In the genomic region with DNA sequence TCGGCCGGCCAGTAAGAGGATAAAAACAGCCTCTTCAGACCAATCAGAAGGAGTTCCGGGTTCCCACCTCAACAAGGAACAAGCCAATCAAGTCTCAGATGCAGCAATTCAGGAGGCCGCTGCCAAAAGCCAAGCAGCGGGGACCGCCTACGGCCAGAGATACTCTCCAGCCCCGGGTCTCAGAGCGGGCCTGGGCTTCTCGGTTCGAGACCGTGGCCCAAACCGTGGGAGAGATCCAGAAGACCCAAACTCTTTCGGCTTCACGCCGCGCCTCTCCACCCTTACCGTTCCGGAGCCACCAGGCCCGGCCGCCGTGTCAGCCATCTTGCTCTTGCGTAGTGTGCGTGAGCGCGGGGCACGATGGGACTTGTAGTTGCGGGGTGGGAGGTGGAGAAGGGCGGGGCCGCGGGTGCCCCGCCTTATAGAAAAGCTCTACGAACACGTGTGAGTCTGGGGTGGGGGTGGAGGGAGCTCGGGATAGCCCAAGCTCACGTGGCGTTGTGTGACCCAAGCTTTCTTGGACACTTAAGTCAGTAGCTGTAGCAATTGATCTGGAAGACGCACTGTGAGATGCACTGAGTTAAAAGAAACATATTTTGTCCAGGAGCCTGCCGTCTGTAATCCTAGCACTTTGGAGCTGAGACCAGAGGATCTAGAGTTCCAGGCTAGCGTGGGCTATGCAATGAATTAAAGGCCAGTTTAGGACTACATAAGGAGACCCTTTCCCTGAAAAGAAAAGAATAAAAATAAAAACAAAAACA, we compare ENCODE assay signal across 8 mouse cellular contexts. TPM values are rescaled to one million over a fixed set of nuclear protein-coding genes. Genes with fewer than 3 reads are reported as not detected.
A peak's percentile ranks its signal among the peaks of the same experiment; 100 is the strongest.
DNase-seq lines count a peak whose midpoint lies in the region; ATAC-seq and TF ChIP-seq lines count a peak whose summit lies in the region.

Taf8 (minus strand) TSS at position 347 of the 761 bp plus-strand sequence.

- H3K4me1 ChIP-seq in embryonic facial prominence, embryonic 14.5 days (ENCODE audit: control insufficient read depth, insufficient read depth, low read length): peaks cover 9% of the 10 kb centered on the region
- peaks cover 16% of the 10 kb centered on the region for H3K4me1 ChIP-seq in heart, adult 2 months (ENCODE audit: control insufficient read depth, insufficient read depth, low read length)
- peaks cover 31% of the 10 kb centered on the region for H3K4me1 ChIP-seq in limb, embryonic 13.5 days
- H3K4me1 ChIP-seq in midbrain, embryonic 16.5 days (ENCODE audit: control insufficient read depth, insufficient read depth, low read length): peaks cover 12% of the 10 kb centered on the region

- intact Hi-C loops in heart, adult 2 months (cut with DNase I): no loop called here

- no peak for TF ChIP-seq CTCF in heart, adult 2 months (IDR thresholded peaks at IDR 0.05)

- H3K27ac ChIP-seq in embryonic facial prominence, embryonic 14.5 days (replicated peaks; ENCODE audit: low read depth, low read length): peak within 1 kb of the TSS; percentile 65; the same call in 1 of the 2 replicates
- H3K27ac ChIP-seq in heart, adult 2 months: peak within 1 kb of the TSS; percentile 99
- peak within 1 kb of the TSS; percentile 63; the same call in 1 of the 2 replicates for H3K27ac ChIP-seq in limb, embryonic 13.5 days
- peak within 1 kb of the TSS; percentile 72 for H3K27ac ChIP-seq in midbrain, embryonic 16.5 days (ENCODE audit: low read length)

- H3K9ac ChIP-seq in embryonic facial prominence, embryonic 14.5 days (ENCODE audit: low read depth, low read length): peak within 1 kb of the TSS; percentile 74
- H3K9ac ChIP-seq in heart, adult 2 months (ENCODE audit: low read depth, low read length): peak within 1 kb of the TSS; percentile 81
- H3K9ac ChIP-seq in limb, embryonic 13.5 days: peak within 1 kb of the TSS; percentile 78
- peak within 1 kb of the TSS; percentile 73 for H3K9ac ChIP-seq in midbrain, embryonic 16.5 days (ENCODE audit: low read depth, low read length)

- no peaks in the 10 kb centered on the region for H3K27me3 ChIP-seq in embryonic facial prominence, embryonic 14.5 days (replicated peaks; ENCODE audit: control insufficient read depth, insufficient read depth, low read length)
- no peaks in the 10 kb centered on the region for H3K27me3 ChIP-seq in heart, adult 2 months (ENCODE audit: control insufficient read depth, insufficient read depth, low read length)
- no peaks in the 10 kb centered on the region for H3K27me3 ChIP-seq in limb, embryonic 13.5 days
- H3K27me3 ChIP-seq in midbrain, embryonic 16.5 days (ENCODE audit: control insufficient read depth, insufficient read depth, low read depth, low read length): no peaks in the 10 kb centered on the region

- peak; percentile 95 for DNase-seq in 3T3-L1 (ENCODE audit: low read depth, low spot score)
- DNase-seq in adrenal gland, postnatal 4 days (ENCODE audit: low spot score in 2 of 2): peak; percentile 74 to 90
- DNase-seq in embryonic facial prominence, embryonic 14.5 days (ENCODE audit: low spot score): peak; percentile 97
- peak; percentile 96 to 97 for DNase-seq in heart, adult 2 months
- peak; percentile 92 to 93 for DNase-seq in kidney, adult 8-10 months
- DNase-seq in spleen, postnatal 10 days (ENCODE audit: low spot score in 2 of 2): peak; percentile 97 to 99

- TF ChIP-seq POLR2A in heart, adult 2 months (IDR thresholded peaks at IDR 0.05; ENCODE audit: insufficient read depth, low read depth, low read length): peak; percentile 77

- peak within 1 kb of the TSS; percentile 54 for H3K4me3 ChIP-seq in embryonic facial prominence, embryonic 14.5 days (ENCODE audit: low read depth, low read length)
- peak within 1 kb of the TSS; percentile 90 for H3K4me3 ChIP-seq in heart, adult 2 months
- peak within 1 kb of the TSS; percentile 69 for H3K4me3 ChIP-seq in limb, embryonic 13.5 days
- H3K4me3 ChIP-seq in midbrain, embryonic 16.5 days (ENCODE audit: low read depth, low read length): peak within 1 kb of the TSS; percentile 68

- peak; percentile 96 for ATAC-seq in embryonic facial prominence, embryonic 14.5 days (ENCODE audit: low read depth)
- ATAC-seq in limb, embryonic 13.5 days (ENCODE audit: low FRiP score, low read depth): peak; percentile 96
- peak; percentile 97 for ATAC-seq in midbrain, embryonic 16.5 days

- no peak; the same call in 1 of the 2 replicates for TF ChIP-seq EP300 in heart, adult 2 months (IDR thresholded peaks at IDR 0.05; ENCODE audit: insufficient read depth, low read depth, low read length)

- 2% methylated on average over 40 of the region's 40 CpGs for WGBS in embryonic facial prominence, embryonic 14.5 days
- WGBS in heart, adult 2 months: 1% methylated on average over 40 of the region's 40 CpGs
- 2% methylated on average over 40 of the region's 40 CpGs for WGBS in limb, embryonic 13.5 days
- WGBS in midbrain, embryonic 16.5 days: 2% methylated on average over 40 of the region's 40 CpGs

- H3K79me2 ChIP-seq in heart, adult 2 months (replicated peaks; ENCODE audit: control insufficient read depth, insufficient read depth, low read length): no peaks in the 10 kb centered on the region

- H3K9me3 ChIP-seq in embryonic facial prominence, embryonic 14.5 days (ENCODE audit: control insufficient read depth, low read length): no peaks in the 10 kb centered on the region
- no peaks in the 10 kb centered on the region for H3K9me3 ChIP-seq in limb, embryonic 13.5 days
- no peaks in the 10 kb centered on the region for H3K9me3 ChIP-seq in midbrain, embryonic 16.5 days (replicated peaks; ENCODE audit: control insufficient read depth, low read length, poor library complexity, severe bottlenecking)

- H3K4me2 ChIP-seq in embryonic facial prominence, embryonic 14.5 days (ENCODE audit: low read depth, low read length): peak within 1 kb of the TSS; percentile 63
- H3K4me2 ChIP-seq in limb, embryonic 13.5 days (replicated peaks): peak within 1 kb of the TSS; percentile 90
- H3K4me2 ChIP-seq in midbrain, embryonic 16.5 days (ENCODE audit: low read length): peak within 1 kb of the TSS; percentile 78

- H3K36me3 ChIP-seq in embryonic facial prominence, embryonic 14.5 days (ENCODE audit: control insufficient read depth, insufficient read depth, low read length): peaks cover 27% of the 10 kb centered on the region
- no peaks in the 10 kb centered on the region for H3K36me3 ChIP-seq in heart, adult 2 months (ENCODE audit: control insufficient read depth, insufficient read depth, low read length)
- H3K36me3 ChIP-seq in limb, embryonic 13.5 days: peaks cover 29% of the 10 kb centered on the region
- no peaks in the 10 kb centered on the region for H3K36me3 ChIP-seq in midbrain, embryonic 16.5 days (ENCODE audit: control insufficient read depth, insufficient read depth, low read length)

RNA-seq across cellular contexts. Expression of gene Taf8, which starts in this region (rescaled TPM):
- total RNA-seq in adrenal gland, postnatal 4 days (2021): 10 to 100 TPM; 31.7 to 38.1 TPM
- polyA plus RNA-seq in embryonic facial prominence, embryonic 14.5 days (2014; fragmentation: Nextera tagmentation; extraction: Ambion mirVana): 19.5 and 24.3 TPM in 2 replicates
- 10 to 100 TPM; 10.8 to 12.5 TPM for total RNA-seq in heart, adult 2 months (2021)
- 14.2 and 21.0 TPM in 2 replicates for polyA plus RNA-seq in heart, adult 2 months (2012; rRNA removed)
- polyA plus RNA-seq in limb, embryonic 13.5 days (2015; fragmentation: Nextera tagmentation; extraction: Ambion mirVana): 34.6 and 34.9 TPM in 2 replicates
- polyA plus RNA-seq in midbrain, embryonic 16.5 days (2015; fragmentation: Nextera tagmentation; extraction: Ambion mirVana): 19.8 and 20.8 TPM in 2 replicates

Comparison
In these comparisons a context has a peak if more than half of its experiments do, and no peak if none do; other contexts are left out.
1. Peak in every context shown above with its lines: DNase-seq, ATAC-seq, H3K4me3 ChIP-seq and H3K27ac ChIP-seq.